Mouse (Mus musculus) myocyte (in vitro differentiated cells): Measurements from ENCODE around the gene AC129217.1. TPM values are rescaled to one million over a fixed set of nuclear protein-coding genes. Genes with fewer than 3 reads are reported as not detected.

Experiments
- H3K27me3 ChIP-seq: one replicate; pipeline ENCODE4 v1.6.1; 2011; ENCODE audit not compliant: control insufficient read depth, insufficient read depth, insufficient read length
- H3K36me3 ChIP-seq: one replicate; pipeline ENCODE4 v1.6.1; 2011; ENCODE audit not compliant: control insufficient read depth, insufficient read depth
- H3K4me2 ChIP-seq: one replicate; pipeline ENCODE4 v1.6.1; 2011; ENCODE audit warnings: low read depth, control low read depth
- H3K4me3 ChIP-seq: one replicate; pipeline ENCODE4 v1.5.1; 2011; ENCODE audit warnings: mild to moderate bottlenecking, control low read depth, moderate library complexity
- H3K79me2 ChIP-seq: one replicate; pipeline ENCODE4 v1.6.1; 2011; ENCODE audit not compliant: control insufficient read depth, insufficient read depth
- H3ac ChIP-seq: one replicate; pipeline ENCODE4 v1.6.1; 2011; ENCODE audit not compliant: control insufficient read depth, insufficient read length
- CEBPB ChIP-seq: IDR thresholded peaks from 2 replicates; pipeline ENCODE4 v1.6.1; 2011; ENCODE audit warnings: mild to moderate bottlenecking, moderate library complexity; ENCODE audit not compliant: poor library complexity, insufficient read depth, severe bottlenecking
- E2F4 ChIP-seq: IDR thresholded peaks from one replicate; pipeline ENCODE4 v1.6.1; 2011; ENCODE audit warnings: mild to moderate bottlenecking, control low read depth, moderate library complexity; ENCODE audit not compliant: insufficient read depth
- MAX ChIP-seq: IDR thresholded peaks from one replicate; pipeline ENCODE4 v1.6.1; 2011; ENCODE audit warnings: low read depth, mild to moderate bottlenecking, control low read depth
- MYOD1 ChIP-seq, 3 experiments: IDR thresholded peaks; one replicate each; pipeline ENCODE4 v1.6.1; 2011; ENCODE audit warnings: control low read depth in 2 of 3, low read depth in 2 of 3, mild to moderate bottlenecking in 2 of 3, moderate library complexity in 1 of 3; ENCODE audit not compliant: insufficient read length in 2 of 3, control insufficient read depth in 1 of 3
- MYOG ChIP-seq, 3 experiments: IDR thresholded peaks; one replicate each; pipeline ENCODE4 v1.6.1; 2011; ENCODE audit warnings: control low read depth in 2 of 3, low read depth in 2 of 3, mild to moderate bottlenecking in 2 of 3; ENCODE audit not compliant: insufficient read length in 2 of 3, control insufficient read depth in 1 of 3, insufficient read depth in 1 of 3
- POLR2A ChIP-seq: IDR thresholded peaks from one replicate; pipeline ENCODE4 v1.6.1; 2011; ENCODE audit warnings: low read depth, mild to moderate bottlenecking, control low read depth, moderate library complexity; ENCODE audit not compliant: insufficient read length
- POLR2AphosphoS2 ChIP-seq: IDR thresholded peaks from one replicate; pipeline ENCODE4 v1.6.1; 2011; ENCODE audit warnings: low read depth, control low read depth; ENCODE audit not compliant: insufficient read length
- REST ChIP-seq: IDR thresholded peaks from one replicate; pipeline ENCODE4 v1.6.1; 2011; ENCODE audit warnings: mild to moderate bottlenecking, control low read depth, moderate library complexity; ENCODE audit not compliant: insufficient read depth, insufficient read length
- SRF ChIP-seq: IDR thresholded peaks from one replicate; pipeline ENCODE4 v1.6.1; 2011; ENCODE audit warnings: low read depth; ENCODE audit not compliant: control insufficient read depth, insufficient read length
- TCF12 ChIP-seq: IDR thresholded peaks from one replicate; pipeline ENCODE4 v1.6.1; 2011; ENCODE audit warnings: mild to moderate bottlenecking, control low read depth; ENCODE audit not compliant: poor library complexity, insufficient read depth, severe bottlenecking
- TCF3 ChIP-seq: IDR thresholded peaks from one replicate; pipeline ENCODE4 v1.6.1; 2011; ENCODE audit warnings: low read depth, control low read depth; ENCODE audit not compliant: insufficient read length
- USF1 ChIP-seq: IDR thresholded peaks from one replicate; pipeline ENCODE4 v1.6.1; 2011; ENCODE audit warnings: low read depth, mild to moderate bottlenecking, control low read depth, moderate library complexity
- polyA plus RNA-seq: library from polyadenylated mRNA; unstranded; fragments of >200 nt; fragmentation: generic; extraction: Trizol; gene quantifications from one replicate; pipeline ENCODE4 v1.2.1, GENCODE M21; 2012; ENCODE audit warnings: missing spikeins

AC129217.1 gene
- 1.00 TPM for polyA plus RNA-seq

DNA sequence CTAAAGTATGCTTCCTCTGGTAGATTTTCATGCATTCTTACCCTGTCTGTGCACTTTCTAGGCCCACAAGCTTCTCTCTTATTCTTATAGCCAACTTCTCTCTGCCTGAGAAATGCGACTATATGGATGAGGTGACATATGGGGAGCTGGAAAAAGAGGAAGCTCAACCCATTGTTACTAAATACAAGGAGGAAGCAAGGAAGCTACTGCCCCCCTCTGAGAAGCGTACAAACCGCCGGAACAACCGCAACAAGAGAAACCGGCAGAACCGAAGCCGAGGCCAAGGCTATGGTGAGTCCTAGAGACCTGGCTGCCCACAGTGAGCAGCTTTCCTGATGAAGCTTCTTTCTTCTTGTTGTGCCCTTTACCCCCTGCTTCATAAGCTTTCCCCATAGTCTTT lies at the start of gene AC129217.1:
Gene AC129217.1 (plus strand): TSS at position 114 of the 400 bp plus-strand sequence.
- Histone ChIP-seq H3ac (no peak within 1 kb of the TSS), H3K4me2 (no peak within 1 kb of the TSS), H3K4me3 (no peak within 1 kb of the TSS), H3K27me3 (no peaks in the 10 kb centered on the region), H3K36me3 (peaks cover 82% of the 10 kb centered on the region), H3K79me2 (peaks cover 7% of the 10 kb centered on the region)
- TF ChIP-seq MAX (no peak), MYOD1 (IDR thresholded peaks at IDR 0.05; ENCODE audit: control insufficient read depth in 1 of 3, insufficient read length in 2 of 3, low read depth in 2 of 3) (no peak)

DNA sequence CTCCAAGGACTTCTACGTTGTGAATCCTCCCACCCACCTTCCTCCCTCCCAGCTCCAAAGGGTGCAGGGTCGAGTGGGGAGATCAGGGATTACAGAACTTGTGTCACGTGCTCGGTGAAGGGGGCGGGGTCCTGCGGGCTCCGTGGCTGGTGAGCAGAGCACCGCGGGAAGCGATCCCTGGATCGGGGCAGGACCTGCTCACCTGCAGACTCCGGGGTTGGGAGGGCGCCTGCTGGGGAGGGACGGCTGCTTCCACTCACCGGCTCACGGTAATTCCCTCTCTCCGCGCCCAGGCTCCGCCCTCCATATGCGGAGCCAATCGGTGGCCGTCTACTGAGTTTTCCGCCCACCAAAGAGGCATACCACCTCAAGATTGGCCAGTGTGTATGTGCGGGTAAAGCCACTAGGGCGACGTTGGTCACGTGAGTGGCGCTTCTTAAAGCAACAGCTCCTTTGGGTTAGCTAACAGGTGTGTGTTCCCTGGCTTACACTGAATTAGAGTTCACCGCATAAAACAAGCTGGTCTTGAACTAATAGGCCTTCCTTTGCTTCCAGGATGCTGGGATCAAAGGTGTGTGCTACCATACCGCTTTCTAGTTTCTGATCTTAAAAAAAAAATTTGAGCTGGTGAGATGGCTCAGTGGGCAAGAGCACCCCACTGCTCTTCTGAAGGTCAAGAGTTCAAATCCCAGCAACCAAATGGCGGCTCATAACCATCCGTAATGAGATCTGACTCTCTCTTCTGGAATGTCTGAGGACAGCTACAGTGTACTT lies 43.4 kb upstream of the AC129217.1 start, which contains the start of gene Taf6l:
Gene Taf6l (minus strand): TSS at position 410 of the 774 bp plus-strand sequence.
- no peaks in the 10 kb centered on the region for H3K27me3 ChIP-seq
- peak within 1 kb of the TSS; percentile 87 for H3K4me2 ChIP-seq
- H3ac ChIP-seq = peak within 1 kb of the TSS; percentile 5
- no peaks in the 10 kb centered on the region for H3K36me3 ChIP-seq
- TF ChIP-seq MAX (no peak), MYOD1 (IDR thresholded peaks at IDR 0.05; ENCODE audit: control insufficient read depth in 1 of 3, insufficient read length in 2 of 3, low read depth in 2 of 3) (peak in 2 of 3 experiments; percentile 49 to 64), SRF (peak; percentile 63), REST (no peak), CEBPB (no peak), POLR2A (peak; percentile 77), USF1 (peak; percentile 99), MYOG (IDR thresholded peaks at IDR 0.05; ENCODE audit: control insufficient read depth in 1 of 3, insufficient read depth in 1 of 3, insufficient read length in 2 of 3, low read depth in 2 of 3) (peak in 1 of 3 experiments; percentile 31), TCF3 (no peak), POLR2AphosphoS2 (peak; percentile 64), TCF12 (no peak), E2F4 (peak; percentile 65)
- peak within 1 kb of the TSS; percentile 48 for H3K4me3 ChIP-seq
- no peaks in the 10 kb centered on the region for H3K79me2 ChIP-seq

DNA sequence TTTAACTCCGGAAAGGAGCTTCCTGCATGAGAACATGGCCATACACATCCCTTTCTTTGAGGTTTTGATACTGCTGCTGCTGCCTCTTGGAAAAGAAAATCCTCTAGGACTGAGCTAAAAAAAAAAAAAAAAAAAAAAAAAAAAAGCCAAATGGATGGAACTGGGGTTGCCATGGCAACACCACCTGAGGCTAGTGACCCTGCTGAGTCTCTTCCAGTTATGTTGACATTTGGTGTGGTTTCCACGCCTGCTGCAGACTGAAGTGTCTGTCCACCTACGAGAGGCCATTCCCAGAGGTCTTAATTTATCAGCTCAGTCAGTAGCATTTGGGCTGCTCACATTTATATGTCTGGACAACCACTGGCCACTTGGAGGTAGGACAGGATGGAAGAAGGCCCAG lies 41.1 kb upstream of the AC129217.1 start:
- Histone ChIP-seq H3K4me2 (no peak overlapping the region), H3K36me3 (peaks cover 8% of the 10 kb centered on the region), H3K4me3 (no peak overlapping the region), H3ac (no peak overlapping the region), H3K27me3 (no peaks in the 10 kb centered on the region), H3K79me2 (no peaks in the 10 kb centered on the region)
- no peak for TF ChIP-seq E2F4

DNA sequence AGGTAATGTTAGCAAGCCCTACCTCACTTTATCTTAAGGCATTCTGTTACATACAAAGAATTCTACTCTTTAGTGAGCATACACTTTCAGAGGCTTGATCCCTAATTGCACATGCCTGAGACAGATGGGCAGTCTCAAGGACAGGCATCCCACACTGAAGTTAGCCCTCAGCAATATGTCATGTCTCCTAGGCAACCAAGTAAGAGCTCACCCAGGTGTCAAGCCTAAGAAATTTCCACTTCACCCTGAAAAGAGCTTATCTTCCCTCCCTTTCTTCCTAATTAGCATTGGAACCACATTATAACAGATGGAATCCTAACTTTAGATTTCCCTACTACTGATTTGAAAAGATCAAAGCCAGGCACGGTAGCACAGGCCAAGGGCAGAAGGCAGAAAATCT lies 40.4 kb upstream of the AC129217.1 start:
- Histone ChIP-seq H3K79me2 (no peaks in the 10 kb centered on the region), H3K27me3 (no peaks in the 10 kb centered on the region), H3K4me3 (no peak overlapping the region), H3K4me2 (no peak overlapping the region), H3ac (no peak overlapping the region), H3K36me3 (peaks cover 14% of the 10 kb centered on the region)
- no peak for TF ChIP-seq CEBPB
- TF ChIP-seq MYOD1 (IDR thresholded peaks at IDR 0.05; ENCODE audit: control insufficient read depth in 1 of 3, insufficient read length in 2 of 3, low read depth in 2 of 3) = no peak
- TF ChIP-seq POLR2AphosphoS2 = no peak
- no peak for TF ChIP-seq TCF3
- no peak for TF ChIP-seq MAX
- no peak for TF ChIP-seq REST
- no peak for TF ChIP-seq USF1
- TF ChIP-seq E2F4 = no peak
- TF ChIP-seq TCF12 = no peak
- no peak for TF ChIP-seq MYOG (IDR thresholded peaks at IDR 0.05; ENCODE audit: control insufficient read depth in 1 of 3, insufficient read depth in 1 of 3, insufficient read length in 2 of 3, low read depth in 2 of 3)
- TF ChIP-seq POLR2A = no peak
- no peak for TF ChIP-seq SRF

DNA sequence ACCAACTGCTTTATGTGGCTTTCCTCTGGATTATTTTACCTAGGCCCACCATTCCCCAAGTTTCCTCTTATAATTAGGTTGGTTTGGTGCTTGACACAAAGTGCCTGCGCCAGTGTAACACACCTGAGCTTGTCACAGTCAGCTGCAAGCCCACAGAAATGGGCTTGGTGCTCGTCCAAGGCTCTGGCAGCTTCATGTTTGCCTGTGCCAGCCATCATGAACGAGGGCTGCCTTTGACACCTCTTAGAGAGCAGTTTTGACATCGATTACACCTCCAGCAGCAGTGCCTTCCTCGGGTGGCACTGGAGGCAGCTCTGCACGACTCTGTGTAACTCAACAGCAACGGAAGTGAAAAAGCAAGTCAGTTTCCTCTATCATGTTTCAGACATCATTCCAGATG lies 39.4 kb upstream of the AC129217.1 start:
- TF ChIP-seq E2F4 (no peak), USF1 (no peak), POLR2A (no peak), TCF3 (no peak), MAX (no peak), SRF (no peak), CEBPB (no peak), TCF12 (no peak), REST (no peak), POLR2AphosphoS2 (no peak), MYOG (IDR thresholded peaks at IDR 0.05; ENCODE audit: control insufficient read depth in 1 of 3, insufficient read depth in 1 of 3, insufficient read length in 2 of 3, low read depth in 2 of 3) (no peak), MYOD1 (IDR thresholded peaks at IDR 0.05; ENCODE audit: control insufficient read depth in 1 of 3, insufficient read length in 2 of 3, low read depth in 2 of 3) (no peak)
- Histone ChIP-seq H3ac (no peak overlapping the region), H3K4me2 (no peak overlapping the region), H3K4me3 (no peak overlapping the region), H3K36me3 (peaks cover 22% of the 10 kb centered on the region), H3K27me3 (no peaks in the 10 kb centered on the region), H3K79me2 (no peaks in the 10 kb centered on the region)
